Mouse (Mus musculus): ENCODE data around the gene Tanc2.

DNA sequence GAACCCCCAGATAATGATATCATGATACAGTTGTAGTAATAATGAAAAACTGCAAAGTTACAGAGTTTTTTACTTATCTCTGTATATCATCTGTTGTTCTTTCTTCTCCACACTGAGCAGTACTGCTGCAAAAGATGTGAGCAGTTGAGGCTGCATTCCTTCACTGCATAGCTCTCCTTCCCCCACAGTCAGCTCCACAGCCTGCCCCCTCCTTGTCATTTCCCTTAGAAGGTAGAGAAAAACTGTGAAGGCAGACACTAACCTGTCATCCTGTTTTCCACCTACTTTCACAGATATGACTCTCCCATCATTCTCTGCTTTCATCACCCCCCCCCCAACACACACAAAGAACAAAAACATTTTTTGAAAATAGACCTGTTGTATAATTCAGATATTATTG lies 248.2 kb downstream of the Tanc2 start:
- TF ChIP-seq POLR2A (IDR thresholded peaks at IDR 0.05; ENCODE audit: insufficient read depth, low read depth, low read length) (no peak), CTCF (IDR thresholded peaks at IDR 0.05; ENCODE audit: insufficient read depth, low read depth, low read length) (no peak)

Measured in olfactory bulb, adult 2 months (tissue).